Comparison of ENCODE assay signal across 15 mouse cellular contexts in genomic region chr2:173384935-173385586, GRCm38 (mm10).
DNase-seq lines count a peak whose midpoint lies in the region; ATAC-seq and TF ChIP-seq lines count a peak whose summit lies in the region.
"Had no signal": no experiment of that assay in that cellular context is flagged by ENCODE, and none has a peak within 500 bp of the region (broad histone marks: within the 10 kb centered on the region; RNA-seq: fewer than 3 reads in every experiment).

No protein-coding gene starts in this region.

- peak; percentile 40 for DNase-seq in kidney, postnatal 0 days (ENCODE audit: low spot score)
- no peak for DNase-seq in kidney, postnatal 10 days
- DNase-seq in CD4-positive, CD25-positive, alpha-beta regulatory T cell, adult 2 months (ENCODE audit: low read depth, low spot score), result peak; percentile 29
- peak; percentile 53 for DNase-seq in Patski (ENCODE audit: low read depth, low spot score)
- DNase-seq in limb, embryonic 14.5 days (ENCODE audit: low spot score), result peak; percentile 44
- no peak for DNase-seq in thymus, postnatal 25 days
- DNase-seq: cerebellum, postnatal 14 days; heart, adult 11 months; kidney, adult 18-20 months; liver, embryonic 13.5 days; retina, postnatal 1 day had no signal

- peak overlapping the region; percentile 10; the same call in 1 of the 2 replicates for H3K27ac ChIP-seq in kidney, postnatal 0 days
- H3K27ac ChIP-seq in limb, embryonic 14.5 days (replicated peaks; ENCODE audit: low read depth, low read length), result 0 out of 2 replicates have a peak overlapping the region, but pooled peaks have one; percentile 15
- H3K27ac ChIP-seq in hindbrain, embryonic 12.5 days, result no peak overlapping the region
- H3K27ac ChIP-seq: heart, embryonic 15.5 days; hindbrain, embryonic 14.5 days; liver, embryonic 13.5 days; neural tube, embryonic 15.5 days had no signal

- in situ Hi-C loops in Patski (cut with MboI; ENCODE audit: low pct_unique_long_range_greater_than_20kb), result no loop called here

- H3K4me2 ChIP-seq in kidney, postnatal 0 days (ENCODE audit: low read length), result no peak overlapping the region
- no peak overlapping the region for H3K4me2 ChIP-seq in limb, embryonic 14.5 days (replicated peaks; ENCODE audit: low read depth, low read length, severe bottlenecking)
- H3K4me2 ChIP-seq in hindbrain, embryonic 12.5 days (replicated peaks), result no peak overlapping the region
- H3K4me2 ChIP-seq: heart, embryonic 15.5 days; hindbrain, embryonic 14.5 days; liver, embryonic 13.5 days; neural tube, embryonic 15.5 days had no signal

- TF ChIP-seq POLR2A in limb, embryonic 14.5 days (IDR thresholded peaks at IDR 0.05; ENCODE audit: borderline replicate concordance, extremely low read depth, insufficient read depth, insufficient read length), result no peak

- WGBS in kidney, postnatal 0 days, result 42% methylated on average over 8 of the region's 8 CpGs
- WGBS in limb, embryonic 14.5 days, result 38% methylated on average over 8 of the region's 8 CpGs
- WGBS in hindbrain, embryonic 12.5 days, result 70% methylated on average over 8 of the region's 8 CpGs

- POLR2A ChIA-PET in Patski (lab: Charles Lee), result no interaction called here

- TF ChIP-seq CTCF in kidney, postnatal 0 days (IDR thresholded peaks at IDR 0.05; ENCODE audit: low read depth), result no peak
- TF ChIP-seq CTCF in Patski (IDR thresholded peaks at IDR 0.05), result no peak

- no peak overlapping the region for H3K4me3 ChIP-seq in kidney, postnatal 0 days (replicated peaks; ENCODE audit: low read depth, low read length)
- H3K4me3 ChIP-seq in limb, embryonic 14.5 days (replicated peaks; ENCODE audit: low read length), result no peak overlapping the region
- no peak overlapping the region for H3K4me3 ChIP-seq in hindbrain, embryonic 12.5 days
- H3K4me3 ChIP-seq: heart, embryonic 15.5 days; liver, embryonic 13.5 days; neural tube, embryonic 15.5 days had no signal

- CTCF ChIA-PET in Patski (lab: Charles Lee), result no interaction called here

- no peaks in the 10 kb centered on the region for H3K36me3 ChIP-seq in kidney, postnatal 0 days (ENCODE audit: insufficient read depth, low read length)
- no peaks in the 10 kb centered on the region for H3K36me3 ChIP-seq in limb, embryonic 14.5 days (ENCODE audit: control insufficient read depth, insufficient read depth, low read length)
- no peaks in the 10 kb centered on the region for H3K36me3 ChIP-seq in hindbrain, embryonic 12.5 days
- H3K36me3 ChIP-seq: heart, embryonic 15.5 days; liver, embryonic 13.5 days; neural tube, embryonic 15.5 days had no signal

- no peaks in the 10 kb centered on the region for H3K9me3 ChIP-seq in kidney, postnatal 0 days (replicated peaks; ENCODE audit: low read length)
- H3K9me3 ChIP-seq in limb, embryonic 14.5 days (ENCODE audit: control insufficient read depth, low read length), result no peaks in the 10 kb centered on the region
- 0 out of 2 replicates have a peak, but pooled peaks cover 5% of the 10 kb centered on the region for H3K9me3 ChIP-seq in hindbrain, embryonic 12.5 days (replicated peaks)
- H3K9me3 ChIP-seq: heart, embryonic 15.5 days; liver, embryonic 13.5 days; neural tube, embryonic 15.5 days had no signal

- no peaks in the 10 kb centered on the region for H3K27me3 ChIP-seq in kidney, postnatal 0 days (ENCODE audit: insufficient read depth, low read length)
- H3K27me3 ChIP-seq in Patski, result no peaks in the 10 kb centered on the region
- H3K27me3 ChIP-seq in limb, embryonic 14.5 days (ENCODE audit: control insufficient read depth, insufficient read depth, low read length), result no peaks in the 10 kb centered on the region
- H3K27me3 ChIP-seq in hindbrain, embryonic 12.5 days, result no peaks in the 10 kb centered on the region
- H3K27me3 ChIP-seq: heart, embryonic 15.5 days; liver, embryonic 13.5 days; neural tube, embryonic 15.5 days had no signal

- ATAC-seq in kidney, postnatal 0 days (replicated peaks; ENCODE audit: low FRiP score, low read depth), result 0 out of 2 replicates have a peak, but pooled peaks have one; percentile 49
- peak; percentile 51 for ATAC-seq in Patski
- ATAC-seq in limb, embryonic 14.5 days (ENCODE audit: low FRiP score, low read depth), result peak; percentile 63; the same call in 1 of the 2 replicates
- no peak for ATAC-seq in hindbrain, embryonic 12.5 days (ENCODE audit: low FRiP score)

- H3K9ac ChIP-seq in kidney, postnatal 0 days (ENCODE audit: low read depth, low read length), result no peak overlapping the region
- H3K9ac ChIP-seq in limb, embryonic 14.5 days (ENCODE audit: low read depth, low read length, severe bottlenecking), result no peak overlapping the region
- no peak overlapping the region for H3K9ac ChIP-seq in hindbrain, embryonic 12.5 days
- H3K9ac ChIP-seq: heart, embryonic 15.5 days; hindbrain, embryonic 14.5 days; liver, embryonic 13.5 days; neural tube, embryonic 15.5 days had no signal

- H3K4me1 ChIP-seq in kidney, postnatal 0 days (replicated peaks; ENCODE audit: insufficient read depth, low read length), result peaks cover 15% of the 10 kb centered on the region; the same call in 1 of the 2 replicates
- H3K4me1 ChIP-seq in limb, embryonic 14.5 days (ENCODE audit: control insufficient read depth, insufficient read depth, low read length), result peaks cover 28% of the 10 kb centered on the region
- peaks cover 6% of the 10 kb centered on the region; the same call in 1 of the 2 replicates for H3K4me1 ChIP-seq in hindbrain, embryonic 12.5 days
- H3K4me1 ChIP-seq: liver, embryonic 13.5 days; neural tube, embryonic 15.5 days had no signal

Comparison
In these comparisons a context has a peak if more than half of its experiments do, and no peak if none do; other contexts are left out.
1. DNase-seq: peak in kidney, postnatal 0 days (single experiment), CD4-positive, CD25-positive, alpha-beta regulatory T cell, adult 2 months (single experiment), Patski (single experiment) and limb, embryonic 14.5 days (single experiment); none in kidney, postnatal 10 days (single experiment) and thymus, postnatal 25 days (single experiment).